Mouse (Mus musculus): ENCODE measurements around the gene Ccr3. TPM values are rescaled to one million over a fixed set of nuclear protein-coding genes. Genes with fewer than 3 reads are reported as not detected.
"Not testable (repeated sequence)": the region's sequence is repeated elsewhere in the genome, so short reads cannot be mapped to it uniquely, and the experiment has no call there.

Gene Ccr3
- polyA plus RNA-seq, 1 experiment from 2014 or later, result not detected

- not testable (repeated sequence) for H3K4me1 ChIP-seq (ENCODE audit: control insufficient read depth, insufficient read depth, low read length); H3K9ac ChIP-seq (ENCODE audit: low read depth, low read length); H3K9me3 ChIP-seq (replicated peaks; ENCODE audit: control insufficient read depth, low read length); ATAC-seq (replicated peaks; ENCODE audit: insufficient number of reproducible peaks, low FRiP score, low TSS enrichment); H3K27me3 ChIP-seq (ENCODE audit: control insufficient read depth, insufficient read depth, low read length); H3K27ac ChIP-seq (ENCODE audit: low read depth, low read length); H3K4me2 ChIP-seq; H3K4me3 ChIP-seq (ENCODE audit: low read depth, low read length); H3K36me3 ChIP-seq (ENCODE audit: control insufficient read depth, insufficient read depth, low read length)
- 51% methylated on average over 3 of the region's 3 CpGs for WGBS (ENCODE audit: insufficient replicate concordance)
These were observed 40.0 kb downstream of the Ccr3 start for GRCm38 (mm10) chr9:124061474-124062432.

- Histone ChIP-seq H3K4me1 (ENCODE audit: control insufficient read depth, insufficient read depth, low read length) (no peaks in the 10 kb centered on the region), H3K27me3 (ENCODE audit: control insufficient read depth, insufficient read depth, low read length) (no peaks in the 10 kb centered on the region)
- ATAC-seq (replicated peaks; ENCODE audit: insufficient number of reproducible peaks, low FRiP score, low TSS enrichment), result no peak
These were observed 44.9 kb downstream of the Ccr3 start for GRCm38 (mm10) chr9:124066572-124067103.

GRCm38 (mm10) chr9:124068098-124069058 lies 46.6 kb downstream of the Ccr3 start:
- Histone ChIP-seq H3K4me3 (ENCODE audit: low read depth, low read length) (no peak overlapping the region), H3K27ac (ENCODE audit: low read depth, low read length) (no peak overlapping the region), H3K4me1 (ENCODE audit: control insufficient read depth, insufficient read depth, low read length) (no peaks in the 10 kb centered on the region), H3K4me2 (no peak overlapping the region), H3K9me3 (replicated peaks; ENCODE audit: control insufficient read depth, low read length) (no peaks in the 10 kb centered on the region), H3K27me3 (ENCODE audit: control insufficient read depth, insufficient read depth, low read length) (no peaks in the 10 kb centered on the region), H3K36me3 (ENCODE audit: control insufficient read depth, insufficient read depth, low read length) (no peaks in the 10 kb centered on the region), H3K9ac (ENCODE audit: low read depth, low read length) (no peak overlapping the region)
- WGBS (ENCODE audit: insufficient replicate concordance), result 39% methylated on average over 2 of the region's 2 CpGs
- ATAC-seq (replicated peaks; ENCODE audit: insufficient number of reproducible peaks, low FRiP score, low TSS enrichment), result no peak

More at GRCm38 (mm10) chr9:124066572-124067103, 44.9 kb downstream of the Ccr3 start:
- Histone ChIP-seq H3K9me3 (replicated peaks; ENCODE audit: control insufficient read depth, low read length) (no peaks in the 10 kb centered on the region), H3K4me3 (ENCODE audit: low read depth, low read length) (no peak overlapping the region), H3K9ac (ENCODE audit: low read depth, low read length) (no peak overlapping the region), H3K27ac (ENCODE audit: low read depth, low read length) (no peak overlapping the region), H3K36me3 (ENCODE audit: control insufficient read depth, insufficient read depth, low read length) (no peaks in the 10 kb centered on the region), H3K4me2 (no peak overlapping the region)

GRCm38 (mm10) chr9:124071506-124071905 lies 49.7 kb downstream of the Ccr3 start:
- Histone ChIP-seq H3K9me3 (replicated peaks; ENCODE audit: control insufficient read depth, low read length) (no peaks in the 10 kb centered on the region), H3K36me3 (ENCODE audit: control insufficient read depth, insufficient read depth, low read length) (no peaks in the 10 kb centered on the region), H3K4me1 (ENCODE audit: control insufficient read depth, insufficient read depth, low read length) (no peaks in the 10 kb centered on the region), H3K27ac (ENCODE audit: low read depth, low read length) (no peak overlapping the region), H3K4me3 (ENCODE audit: low read depth, low read length) (no peak overlapping the region), H3K27me3 (ENCODE audit: control insufficient read depth, insufficient read depth, low read length) (no peaks in the 10 kb centered on the region), H3K9ac (ENCODE audit: low read depth, low read length) (no peak overlapping the region), H3K4me2 (no peak overlapping the region)
- WGBS (ENCODE audit: insufficient replicate concordance), result 76% methylated on average over 1 of the region's 1 CpGs
- no peak for ATAC-seq (replicated peaks; ENCODE audit: insufficient number of reproducible peaks, low FRiP score, low TSS enrichment)

- WGBS (ENCODE audit: insufficient replicate concordance), result 54% methylated on average over 4 of the region's 4 CpGs
- H3K4me3 ChIP-seq (ENCODE audit: low read depth, low read length), result no peak overlapping the region
- ATAC-seq (replicated peaks; ENCODE audit: insufficient number of reproducible peaks, low FRiP score, low TSS enrichment), result no peak
- H3K27me3 ChIP-seq (ENCODE audit: control insufficient read depth, insufficient read depth, low read length), result no peaks in the 10 kb centered on the region
- no peaks in the 10 kb centered on the region for H3K4me1 ChIP-seq (ENCODE audit: control insufficient read depth, insufficient read depth, low read length)
- no peak overlapping the region for H3K9ac ChIP-seq (ENCODE audit: low read depth, low read length)
- H3K4me2 ChIP-seq, result no peak overlapping the region
- no peaks in the 10 kb centered on the region for H3K36me3 ChIP-seq (ENCODE audit: control insufficient read depth, insufficient read depth, low read length)
- no peaks in the 10 kb centered on the region for H3K9me3 ChIP-seq (replicated peaks; ENCODE audit: control insufficient read depth, low read length)
- H3K27ac ChIP-seq (ENCODE audit: low read depth, low read length), result no peak overlapping the region
These were observed 58.0 kb downstream of the Ccr3 start for GRCm38 (mm10) chr9:124079803-124080202.

- H3K36me3 ChIP-seq (ENCODE audit: control insufficient read depth, insufficient read depth, low read length); H3K4me1 ChIP-seq (ENCODE audit: control insufficient read depth, insufficient read depth, low read length); H3K4me3 ChIP-seq (ENCODE audit: low read depth, low read length); H3K4me2 ChIP-seq; H3K27ac ChIP-seq (ENCODE audit: low read depth, low read length); H3K9me3 ChIP-seq (replicated peaks; ENCODE audit: control insufficient read depth, low read length); H3K27me3 ChIP-seq (ENCODE audit: control insufficient read depth, insufficient read depth, low read length); H3K9ac ChIP-seq (ENCODE audit: low read depth, low read length); ATAC-seq (replicated peaks; ENCODE audit: insufficient number of reproducible peaks, low FRiP score, low TSS enrichment): not testable (repeated sequence)
- 86% methylated on average over 12 of the region's 13 CpGs for WGBS (ENCODE audit: insufficient replicate concordance)
These were observed 58.7 kb downstream of the Ccr3 start for GRCm38 (mm10) chr9:124080471-124080870.

Other genes starting within 250 kb of the Ccr3 start
- 0.82 TPM in 1 of 2 replicates, not detected in the other for gene Cxcr6, start 215.5 kb upstream of the Ccr3 start, polyA plus RNA-seq (2014; fragmentation: Nextera tagmentation; extraction: Ambion mirVana)
- gene Fyco1, start 170.1 kb upstream of the Ccr3 start, polyA plus RNA-seq (2014; fragmentation: Nextera tagmentation; extraction: Ambion mirVana), result 27.4 and 29.1 TPM in 2 replicates
- not detected in 2 replicates for gene Xcr1, start 159.9 kb upstream of the Ccr3 start, polyA plus RNA-seq (2014; fragmentation: Nextera tagmentation; extraction: Ambion mirVana)
- 0.80 and 0.92 TPM in 2 replicates for gene Ccr1, start 53.3 kb upstream of the Ccr3 start, polyA plus RNA-seq (2014; fragmentation: Nextera tagmentation; extraction: Ambion mirVana)
- gene Ccr1l1, start 43.6 kb upstream of the Ccr3 start, polyA plus RNA-seq (2014; fragmentation: Nextera tagmentation; extraction: Ambion mirVana), result not detected in 2 replicates
- gene Ccr2, start 80.0 kb downstream of the Ccr3 start, polyA plus RNA-seq (2014; fragmentation: Nextera tagmentation; extraction: Ambion mirVana), result 0.39 TPM in 1 of 2 replicates, not detected in the other
- gene Ccr5, start 99.6 kb downstream of the Ccr3 start, polyA plus RNA-seq (2014; fragmentation: Nextera tagmentation; extraction: Ambion mirVana), result 0.03 and 1.1 TPM in 2 replicates

All from heart, embryonic 11.5 days (tissue).